ENCODE assay signal across 17 mouse cellular contexts in the genomic region with DNA sequence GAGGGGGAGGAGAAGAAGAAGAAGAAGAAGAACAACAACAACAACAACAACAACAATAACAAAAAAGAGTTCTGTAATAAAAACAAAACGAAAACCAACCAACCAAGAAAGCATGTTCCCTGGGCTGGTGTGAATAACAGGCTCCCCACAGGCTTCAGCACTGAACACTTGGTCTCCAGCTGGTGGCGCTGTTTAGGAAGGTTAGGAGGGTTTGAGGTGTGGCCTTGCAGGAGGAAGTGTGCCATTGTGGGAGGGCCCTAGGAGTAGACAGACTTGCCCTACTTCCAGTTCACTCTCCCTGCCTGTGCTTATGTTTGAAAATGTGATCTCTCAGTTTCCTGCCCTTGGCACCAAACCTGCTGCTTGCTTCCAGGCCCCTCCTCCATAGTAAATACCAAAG.
DNase-seq lines count a peak whose midpoint lies in the region; ATAC-seq and TF ChIP-seq lines count a peak whose summit lies in the region.
"Had no signal": no experiment of that assay in that cellular context is flagged by ENCODE, and none has a peak within 500 bp of the region (broad histone marks: within the 10 kb centered on the region; RNA-seq: fewer than 3 reads in every experiment).

No protein-coding gene starts in this region.

- 68% methylated on average over 2 of the region's 2 CpGs for WGBS in stomach, postnatal 0 days

- DNase-seq in heart, adult 11 months: peak; percentile 64
- DNase-seq in heart, postnatal 14 days: no peak
- DNase-seq in thymus, postnatal 4 days: peak; percentile 25
- DNase-seq in thymus, postnatal 36 days: no peak
- DNase-seq in lung, adult 18-20 months: peak; percentile 9 to 19
- DNase-seq in stomach, postnatal 0 days (ENCODE audit: low spot score): peak; percentile 9
- no peak for DNase-seq in left cerebral cortex, postnatal 25 days (ENCODE audit: low spot score in 2 of 2)
- DNase-seq in cerebellum, postnatal 25 days: no peak
- DNase-seq: cerebellum, adult 11-12 months; gastrocnemius, adult 2 months; heart, adult 2 months; kidney, adult 2 months; liver, embryonic 13.5 days; right cerebral cortex, postnatal 4 days had no signal

- H3K4me3 ChIP-seq in stomach, postnatal 0 days (ENCODE audit: low read depth, low read length): no peak overlapping the region
- H3K4me3 ChIP-seq: forebrain, embryonic 15.5 days; gastrocnemius, adult 2 months; heart, adult 2 months; hindbrain, embryonic 15.5 days; liver, embryonic 13.5 days; neural tube, embryonic 13.5 days had no signal

- H3K9ac ChIP-seq in stomach, postnatal 0 days (ENCODE audit: low read length): no peak overlapping the region
- H3K9ac ChIP-seq: forebrain, embryonic 15.5 days; hindbrain, embryonic 15.5 days; liver, embryonic 13.5 days; neural tube, embryonic 13.5 days had no signal

- H3K36me3 ChIP-seq in stomach, postnatal 0 days (ENCODE audit: control insufficient read depth, insufficient read depth, low read length): no peaks in the 10 kb centered on the region
- H3K36me3 ChIP-seq: forebrain, embryonic 15.5 days; hindbrain, embryonic 15.5 days; liver, embryonic 13.5 days; neural tube, embryonic 13.5 days had no signal

- no peak for TF ChIP-seq EP300 in stomach, postnatal 0 days (optimal IDR thresholded peaks at IDR 0.05)

- H3K4me1 ChIP-seq in stomach, postnatal 0 days (replicated peaks; ENCODE audit: control insufficient read depth, insufficient read depth): no peaks in the 10 kb centered on the region
- H3K4me1 ChIP-seq: forebrain, embryonic 15.5 days; hindbrain, embryonic 15.5 days; liver, embryonic 13.5 days; neural tube, embryonic 13.5 days had no signal

- H3K4me2 ChIP-seq in stomach, postnatal 0 days (replicated peaks; ENCODE audit: low read depth): no peak overlapping the region
- H3K4me2 ChIP-seq: forebrain, embryonic 15.5 days; hindbrain, embryonic 15.5 days; liver, embryonic 13.5 days; neural tube, embryonic 13.5 days had no signal

- H3K27ac ChIP-seq in stomach, postnatal 0 days (replicated peaks): no peak overlapping the region
- H3K27ac ChIP-seq: forebrain, embryonic 15.5 days; gastrocnemius, adult 2 months; heart, adult 2 months; hindbrain, embryonic 15.5 days; liver, embryonic 13.5 days; neural tube, embryonic 13.5 days had no signal

- no peaks in the 10 kb centered on the region for H3K9me3 ChIP-seq in stomach, postnatal 0 days (ENCODE audit: control insufficient read depth, low read length)
- H3K9me3 ChIP-seq: forebrain, embryonic 15.5 days; hindbrain, embryonic 15.5 days; liver, embryonic 13.5 days; neural tube, embryonic 13.5 days had no signal

- no peak for ATAC-seq in stomach, postnatal 0 days (ENCODE audit: low FRiP score, low TSS enrichment)
- ATAC-seq: forebrain, embryonic 15.5 days had no signal

- H3K27me3 ChIP-seq in stomach, postnatal 0 days (ENCODE audit: control insufficient read depth, insufficient read depth, low read length): no peaks in the 10 kb centered on the region
- H3K27me3 ChIP-seq: forebrain, embryonic 15.5 days; hindbrain, embryonic 15.5 days; liver, embryonic 13.5 days; neural tube, embryonic 13.5 days had no signal

- intact Hi-C loops in heart, postnatal 14 days (cut with DNase I): no loop called here
- intact Hi-C loops in left cerebral cortex, postnatal 25 days (cut with DNase I): no loop called here

- peak; percentile 14; the same call in 1 of the 2 replicates for TF ChIP-seq CTCF in stomach, postnatal 0 days (IDR thresholded peaks at IDR 0.05; ENCODE audit: low read depth)

Comparison
In these comparisons a context has a peak if more than half of its experiments do, and no peak if none do; other contexts are left out.
1. DNase-seq: peak in heart, adult 11 months (single experiment), thymus, postnatal 4 days (single experiment), lung, adult 18-20 months (2 of 2) and stomach, postnatal 0 days (single experiment); none in heart, postnatal 14 days (0 of 2), thymus, postnatal 36 days (0 of 2), left cerebral cortex, postnatal 25 days (0 of 2) and cerebellum, postnatal 25 days (0 of 2).